Mouse (Mus musculus): ENCODE results near the gene Sympk.
A peak's percentile ranks its signal among the peaks of the same experiment; 100 is the strongest.

Gene Sympk

GRCm38 (mm10) chr7:19083701-19084100, 59.5 kb downstream of the Sympk start, which contains the start of gene Dmpk:
Gene Dmpk (plus strand): TSS chr7:19083849.
- DNase-seq (ENCODE audit: low spot score in 2 of 2) = no peak

GRCm38 (mm10) chr7:19084277-19084771, 60.1 kb downstream of the Sympk start:
- no peak for DNase-seq (ENCODE audit: low spot score in 2 of 2)

GRCm38 (mm10) chr7:19084921-19085473, 60.8 kb downstream of the Sympk start:
- no peak for DNase-seq (ENCODE audit: low spot score in 2 of 2)

GRCm38 (mm10) chr7:19085495-19085894, 61.3 kb downstream of the Sympk start:
- no peak for DNase-seq (ENCODE audit: low spot score in 2 of 2)

GRCm38 (mm10) chr7:19086042-19086441, 61.9 kb downstream of the Sympk start:
- DNase-seq (ENCODE audit: low spot score in 2 of 2) = no peak

- no peak for DNase-seq (ENCODE audit: low spot score in 2 of 2)
Measured at GRCm38 (mm10) chr7:19086760-19087159, 62.6 kb downstream of the Sympk start.

- no peak for DNase-seq (ENCODE audit: low spot score in 2 of 2)
Measured at GRCm38 (mm10) chr7:19088813-19089212, 64.6 kb downstream of the Sympk start.

- DNase-seq (ENCODE audit: low spot score in 2 of 2) = no peak
Measured at GRCm38 (mm10) chr7:19091913-19092312, 67.7 kb downstream of the Sympk start.

GRCm38 (mm10) chr7:19092381-19093173, 68.4 kb downstream of the Sympk start:
- peak in 1 of 2 experiments; percentile 70 for DNase-seq (ENCODE audit: low spot score in 2 of 2)

GRCm38 (mm10) chr7:19093174-19093521, 69.0 kb downstream of the Sympk start:
- DNase-seq (ENCODE audit: low spot score in 2 of 2) = peak; percentile 84 to 90

- DNase-seq (ENCODE audit: low spot score in 2 of 2) = peak; percentile 97 to 98
Measured at GRCm38 (mm10) chr7:19093537-19094385, 69.6 kb downstream of the Sympk start.

GRCm38 (mm10) chr7:19094471-19094825, 70.3 kb downstream of the Sympk start, which contains the start of gene Six5:
Gene Six5 (plus strand): TSS chr7:19094594.
- DNase-seq (ENCODE audit: low spot score in 2 of 2) = no peak

- DNase-seq (ENCODE audit: low spot score in 2 of 2) = peak in 1 of 2 experiments; percentile 62
Measured at GRCm38 (mm10) chr7:19094826-19095750, 70.9 kb downstream of the Sympk start.

- peak; percentile 69 to 86 for DNase-seq (ENCODE audit: low spot score in 2 of 2)
Measured at GRCm38 (mm10) chr7:19095751-19096110, 71.6 kb downstream of the Sympk start.

- DNase-seq (ENCODE audit: low spot score in 2 of 2) = peak in 1 of 2 experiments; percentile 57
Measured at GRCm38 (mm10) chr7:19096421-19096976, 72.3 kb downstream of the Sympk start.

- DNase-seq (ENCODE audit: low spot score in 2 of 2) = peak in 1 of 2 experiments; percentile 55
Measured at GRCm38 (mm10) chr7:19097217-19097616, 73.0 kb downstream of the Sympk start.

- no peak for DNase-seq (ENCODE audit: low spot score in 2 of 2)
Measured at GRCm38 (mm10) chr7:19097863-19098262, 73.7 kb downstream of the Sympk start.

GRCm38 (mm10) chr7:19098811-19099210, 74.6 kb downstream of the Sympk start:
- no peak for DNase-seq (ENCODE audit: low spot score in 2 of 2)

- DNase-seq (ENCODE audit: low spot score in 2 of 2) = no peak
Measured at GRCm38 (mm10) chr7:19100290-19100689, 76.1 kb downstream of the Sympk start.

- DNase-seq (ENCODE audit: low spot score in 2 of 2) = no peak
Measured at GRCm38 (mm10) chr7:19103741-19104140, 79.6 kb downstream of the Sympk start.

All from urinary bladder, postnatal 4 days (tissue).